Mouse (Mus musculus) left cerebral cortex, adult 2 months (tissue): ENCODE results near the gene Vmn1r188. TPM values are rescaled to one million over a fixed set of nuclear protein-coding genes. Genes with fewer than 3 reads are reported as not detected.
"Not testable (repeated sequence)": the region's sequence is repeated elsewhere in the genome, so short reads cannot be mapped to it uniquely, and the experiment has no call there.

Experiments
- DNase-seq, 2 experiments: peaks; one replicate each; pipeline ENCODE4 v3.0.0; 2021 to 2022; ENCODE audit warnings: low spot score in 2 of 2, mixed read lengths in 1 of 2; ENCODE audit errors: extremely low spot score in 1 of 2
- H3K27ac ChIP-seq: fragments of 200-600 bp; 2 replicates; pipeline ENCODE4 v1.8.1; 2022
- H3K4me3 ChIP-seq: fragments of 200-600 bp; 2 replicates; pipeline ENCODE4 v1.8.1; 2022
- CTCF ChIP-seq: fragments of 200-600 bp; IDR thresholded peaks from 2 replicates; pipeline ENCODE4 v1.8.1; 2022; ENCODE audit warnings: antibody characterized with exemption, mild to moderate bottlenecking, moderate library complexity
- intact Hi-C: fragments of 180-260 bp; cut with DNase I; formaldehyde crosslinking; loops from one replicate; pipeline ENCODE4 v1.15.1; 2025
- microRNA-seq, 2 experiments: library from miRNA; unstranded; fragments of <30 nt; microRNA quantifications; one replicate each; pipeline ENCODE4 v1.2.0; 2021
- total RNA-seq, 2 experiments: library from RNA; stranded (reverse); gene quantifications; 2 replicates each; pipeline ENCODE4 v1.2.3; 2021

Gene Vmn1r188
- total RNA-seq, 2 experiments from 2014 or later = not detected

DNA sequence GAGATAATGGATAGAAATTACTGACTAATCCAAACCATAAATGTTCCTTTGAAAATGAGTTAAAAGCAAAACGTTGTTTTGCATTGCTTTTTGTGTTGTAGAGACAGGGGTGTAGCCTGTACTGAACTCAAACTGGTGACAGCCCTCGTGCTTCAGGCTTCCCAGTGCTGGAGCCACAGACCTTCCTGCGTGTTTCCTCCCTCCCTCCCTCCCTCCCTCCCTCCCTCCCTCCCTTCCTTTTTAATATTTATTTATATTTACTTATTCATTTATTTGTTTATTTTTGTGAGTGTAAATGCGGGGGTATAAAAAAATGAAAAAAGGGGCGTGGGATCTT is 32.7 kb upstream of the Vmn1r188 start:
- intact Hi-C loops = loop anchor here (5.0 kb wide), 2 partner anchors 339 to 1361 kb away; no protein-coding TSS in a partner anchor
- Histone ChIP-seq H3K27ac (peak overlapping the region; percentile 74), H3K4me3 (peak overlapping the region; percentile 73)
- no peak for TF ChIP-seq CTCF
- DNase-seq = no peak

GRCm38 (mm10) chr13:22053754-22054153 is 30.5 kb upstream of the Vmn1r188 start:
- intact Hi-C loops = loop anchor here (5.0 kb wide), 2 partner anchors 341 to 1359 kb away; no protein-coding TSS in a partner anchor
- no peak overlapping the region for H3K27ac ChIP-seq
- TF ChIP-seq CTCF = no peak
- no peak overlapping the region for H3K4me3 ChIP-seq
- DNase-seq = no peak

GRCm38 (mm10) chr13:22061422-22061821 is 22.8 kb upstream of the Vmn1r188 start:
- H3K4me3 ChIP-seq = no peak overlapping the region
- no peak for DNase-seq
- intact Hi-C loops = no loop called here
- no peak for TF ChIP-seq CTCF
- no peak overlapping the region for H3K27ac ChIP-seq

- Histone ChIP-seq H3K27ac (no peak overlapping the region), H3K4me3 (no peak overlapping the region)
- no peak for TF ChIP-seq CTCF
- intact Hi-C loops = no loop called here
- DNase-seq = no peak
Observed at GRCm38 (mm10) chr13:22063468-22063867, 20.8 kb upstream of the Vmn1r188 start.

GRCm38 (mm10) chr13:22105724-22106123 is 21.5 kb downstream of the Vmn1r188 start, which contains the start of gene Vmn1r189:
TSS of gene Vmn1r189 (minus strand) at chr13:22105824.
- intact Hi-C loops, DNase-seq, H3K4me3 ChIP-seq, H3K27ac ChIP-seq: not testable (repeated sequence)

GRCm38 (mm10) chr13:22136495-22137293 is 52.5 kb downstream of the Vmn1r188 start:
- DNase-seq, H3K4me3 ChIP-seq, intact Hi-C loops, H3K27ac ChIP-seq: not testable (repeated sequence)

Small RNA genes lying within 50 kb of the gene (microRNA-seq; reads per million reads assigned to microRNA genes)
- gene Gm26300 (0 reads per million in 2 experiments), gene Gm44390 (0 reads per million in 2 experiments), gene Gm44486 (0 reads per million in 2 experiments)

Other genes with a start within 250 kb of the Vmn1r188 start
- 1 to 10 TPM; 3.8 to 3.9 TPM for gene Zfp184, start 139.3 kb upstream of the Vmn1r188 start, total RNA-seq
- gene Pom121l2, start 103.2 kb upstream of the Vmn1r188 start, total RNA-seq = not detected
- 1 to 10 TPM in 1 of 2 experiments, under 1 TPM in 1; 0.57 to 1.1 TPM for gene Prss16, start 74.7 kb upstream of the Vmn1r188 start, total RNA-seq
- gene Hist1h2ah, start 48.9 kb upstream of the Vmn1r188 start, total RNA-seq = 10 to 100 TPM; 18.8 to 25.6 TPM
- gene Hist1h2bk, start 48.6 kb upstream of the Vmn1r188 start, total RNA-seq = 10 to 100 TPM; 12.2 to 13.5 TPM
- 10 to 100 TPM; 58.2 to 75.2 TPM for gene Hist1h4i, start 43.1 kb upstream of the Vmn1r188 start, total RNA-seq
- 1 to 10 TPM; 8.1 to 9.2 TPM for gene Hist1h2ag, start 41.5 kb upstream of the Vmn1r188 start, total RNA-seq
- 10 to 100 TPM in 1 of 2 experiments, 1 to 10 TPM in 1; 9.4 to 12.9 TPM for gene Hist1h2bj, start 41.2 kb upstream of the Vmn1r188 start, total RNA-seq
- gene Vmn1r189, start 21.4 kb downstream of the Vmn1r188 start, total RNA-seq = not detected
- not detected for gene Vmn1r191, start 99.5 kb downstream of the Vmn1r188 start, total RNA-seq
- gene Vmn1r192, start 106.7 kb downstream of the Vmn1r188 start, total RNA-seq = not detected
- not detected for gene Vmn1r193, start 138.7 kb downstream of the Vmn1r188 start, total RNA-seq
- not detected for gene Vmn1r194, start 159.8 kb downstream of the Vmn1r188 start, total RNA-seq
- gene Vmn1r195, start 186.1 kb downstream of the Vmn1r188 start, total RNA-seq = not detected
- not detected for gene Vmn1r196, start 205.5 kb downstream of the Vmn1r188 start, total RNA-seq
- not detected for gene Vmn1r197, start 240.1 kb downstream of the Vmn1r188 start, total RNA-seq